Mouse (Mus musculus) right cerebral cortex, postnatal 36 days (tissue): ENCODE data around the gene Relb.

Experiments used
- DNase-seq, 2 experiments: peaks; one replicate each; pipeline ENCODE4 v3.0.0; 2022; ENCODE audit warnings: low spot score in 2 of 2, mixed read lengths in 1 of 2

Gene Relb

GRCm38 (mm10) chr7:19557086-19557485 is 72.2 kb downstream of the Relb start:
- DNase-seq = no peak
